Mouse (Mus musculus) cerebellum, adult 2 months (tissue): ENCODE measurements around the gene Tlcd2. TPM values are rescaled to one million over a fixed set of nuclear protein-coding genes. Genes with fewer than 3 reads are reported as not detected.
A peak's percentile ranks its signal among the peaks of the same experiment; 100 is the strongest.

Source experiments
- DNase-seq, 2 experiments: peaks; one replicate each; pipeline ENCODE4 v3.0.0; 2021
- H3K27ac ChIP-seq: fragments of 200-500 bp; 2 replicates; pipeline ENCODE4 v1.5.1; 2012; ENCODE audit warnings: low read length, control low read depth, inconsistent platforms; ENCODE audit not compliant: insufficient read depth
- H3K27me3 ChIP-seq: fragments of 200-500 bp; 2 replicates; pipeline ENCODE4 v1.6.1; 2012; ENCODE audit warnings: inconsistent platforms, mild to moderate bottlenecking, low read length, moderate library complexity; ENCODE audit not compliant: control insufficient read depth, insufficient read depth
- H3K4me1 ChIP-seq: fragments of 200-500 bp; 2 replicates; pipeline ENCODE4 v1.6.1; 2011; ENCODE audit warnings: low read length; ENCODE audit not compliant: control insufficient read depth, insufficient read depth
- H3K4me3 ChIP-seq: fragments of 200-500 bp; replicated peaks from 2 replicates; pipeline ENCODE3; 2011; ENCODE audit warnings: mild to moderate bottlenecking, low read depth, low read length, control low read depth; ENCODE audit not compliant: insufficient read depth
- CTCF ChIP-seq: fragments of 200-500 bp; IDR thresholded peaks from 2 replicates; pipeline ENCODE4 v1.5.1; 2011; ENCODE audit warnings: low read depth, mild to moderate bottlenecking, control low read depth, low read length, moderate library complexity, borderline replicate concordance; ENCODE audit not compliant: insufficient read depth
- POLR2A ChIP-seq: fragments of 200-500 bp; IDR thresholded peaks from 2 replicates; pipeline ENCODE4 v1.6.1; 2011; ENCODE audit warnings: low read length, control low read depth, borderline replicate concordance; ENCODE audit not compliant: insufficient read depth
- WGBS: fragments of 180-500 bp; shearing (Covaris S2); methylation state at CpG from one replicate; pipeline ENCODE4 v1.1.7; 2018; 5-methylcytosine and 5-hydroxymethylcytosine counted together
- polyA plus RNA-seq: library from polyadenylated mRNA; depleted of rRNA; stranded (reverse); fragments of >200 nt; gene quantifications from 2 replicates; pipeline ENCODE4 v1.2.3, GENCODE M21; 2012

The Tlcd2 gene
- polyA plus RNA-seq, 1 experiment, result 0.56 TPM

GRCm38 (mm10) chr11:75423091-75423490 is 38.4 kb upstream of the Tlcd2 start:
- no peak overlapping the region for H3K4me3 ChIP-seq
- no peaks in the 10 kb centered on the region for H3K4me1 ChIP-seq
- 93% methylated on average over 3 of the region's 3 CpGs for WGBS
- no peak overlapping the region for H3K27ac ChIP-seq
- TF ChIP-seq CTCF (no peak), POLR2A (no peak)
- H3K27me3 ChIP-seq, result no peaks in the 10 kb centered on the region
- DNase-seq, result no peak

DNA sequence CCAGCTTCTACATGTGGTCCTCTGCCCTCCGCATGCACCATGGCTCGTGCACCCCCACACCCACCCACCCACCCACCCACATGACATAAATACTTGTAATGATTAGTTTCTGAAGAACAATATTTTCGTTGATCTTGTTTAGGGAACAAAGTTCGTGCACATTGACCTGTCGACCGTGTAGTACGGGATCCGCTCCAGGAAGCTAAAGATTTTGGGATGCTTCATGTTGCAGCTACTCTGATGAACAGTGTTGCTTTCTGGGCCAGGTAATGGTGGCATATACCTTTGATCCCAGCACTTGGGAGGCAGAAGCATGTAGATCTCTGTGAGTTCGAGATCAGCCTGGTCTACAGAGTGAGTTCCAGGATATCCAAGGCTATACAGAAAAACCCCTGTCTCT is 37.5 kb upstream of the Tlcd2 start:
- Histone ChIP-seq H3K4me3 (no peak overlapping the region), H3K27ac (no peak overlapping the region), H3K4me1 (no peaks in the 10 kb centered on the region), H3K27me3 (no peaks in the 10 kb centered on the region)
- 89% methylated on average over 9 of the region's 9 CpGs for WGBS
- TF ChIP-seq POLR2A (no peak), CTCF (no peak)
- no peak for DNase-seq

GRCm38 (mm10) chr11:75424459-75424858 is 37.1 kb upstream of the Tlcd2 start:
- WGBS, result 93% methylated on average over 3 of the region's 3 CpGs
- Histone ChIP-seq H3K4me1 (no peaks in the 10 kb centered on the region), H3K4me3 (no peak overlapping the region), H3K27ac (no peak overlapping the region), H3K27me3 (no peaks in the 10 kb centered on the region)
- DNase-seq, result no peak
- TF ChIP-seq CTCF (no peak), POLR2A (no peak)

- Histone ChIP-seq H3K4me1 (peaks cover 8% of the 10 kb centered on the region), H3K27me3 (no peaks in the 10 kb centered on the region), H3K27ac (no peak overlapping the region), H3K4me3 (no peak overlapping the region)
- WGBS, result 89% methylated on average over 9 of the region's 9 CpGs
- TF ChIP-seq CTCF (no peak), POLR2A (no peak)
- DNase-seq, result no peak
Observed at GRCm38 (mm10) chr11:75429019-75429705, 32.4 kb upstream of the Tlcd2 start.

DNA sequence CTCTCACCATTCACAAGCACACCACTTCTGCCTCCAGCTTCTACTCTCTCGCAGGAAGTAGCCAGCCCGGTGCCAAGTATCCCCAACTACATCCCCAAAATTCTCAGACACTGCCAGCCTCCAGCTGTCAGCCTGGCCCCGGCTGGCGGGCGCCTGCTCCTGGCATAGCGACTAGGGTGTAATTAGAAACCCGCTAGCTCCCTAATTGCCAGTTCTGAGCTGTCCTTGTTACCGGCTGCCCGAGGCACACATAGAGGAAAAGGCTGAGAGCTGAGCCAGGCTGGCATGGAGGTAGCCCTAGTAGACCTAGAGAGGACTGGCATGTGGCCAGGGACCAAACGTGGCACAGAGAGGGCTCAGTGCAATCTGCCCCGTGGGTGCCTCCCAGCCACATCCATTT is 30.2 kb upstream of the Tlcd2 start:
- TF ChIP-seq POLR2A (no peak), CTCF (no peak)
- Histone ChIP-seq H3K4me1 (peaks cover 8% of the 10 kb centered on the region), H3K27ac (no peak overlapping the region), H3K27me3 (no peaks in the 10 kb centered on the region), H3K4me3 (peak overlapping the region; percentile 1)
- peak; percentile 72 to 80 for DNase-seq
- WGBS, result 2% methylated on average over 11 of the region's 11 CpGs

DNA sequence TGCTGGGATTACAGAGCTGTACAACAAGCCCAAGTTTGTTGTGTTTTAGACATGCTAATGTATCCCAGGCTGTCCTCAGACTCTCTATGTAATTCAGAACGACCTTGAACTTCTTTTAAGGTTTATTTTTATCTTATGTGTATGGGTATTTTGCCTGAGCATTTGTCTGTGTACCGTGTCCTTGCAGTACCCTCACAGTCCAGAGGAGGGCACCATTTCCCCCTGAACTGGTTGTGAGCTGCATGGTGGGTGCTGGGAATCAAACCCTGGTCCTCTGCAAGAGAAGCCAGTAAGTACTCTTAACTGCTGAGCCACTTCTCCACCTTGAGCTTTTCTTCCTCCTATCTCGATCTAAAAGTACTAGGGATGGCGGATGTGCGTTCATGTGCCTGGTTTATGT is 27.4 kb upstream of the Tlcd2 start:
- 86% methylated on average over 5 of the region's 5 CpGs for WGBS
- Histone ChIP-seq H3K27ac (no peak overlapping the region), H3K4me1 (peaks cover 8% of the 10 kb centered on the region), H3K27me3 (no peaks in the 10 kb centered on the region), H3K4me3 (no peak overlapping the region)
- TF ChIP-seq CTCF (peak; percentile 19; the same call in 1 of the 2 replicates), POLR2A (no peak)
- no peak for DNase-seq

GRCm38 (mm10) chr11:75438194-75438593 is 23.3 kb upstream of the Tlcd2 start:
- Histone ChIP-seq H3K27ac (no peak overlapping the region), H3K27me3 (no peaks in the 10 kb centered on the region), H3K4me3 (no peak overlapping the region), H3K4me1 (peaks cover 5% of the 10 kb centered on the region)
- 91% methylated on average over 13 of the region's 13 CpGs for WGBS
- TF ChIP-seq POLR2A, result no peak
- no peak for TF ChIP-seq CTCF
- DNase-seq, result no peak

GRCm38 (mm10) chr11:75438804-75439203 is 22.7 kb upstream of the Tlcd2 start:
- no peak overlapping the region for H3K4me3 ChIP-seq
- WGBS, result 79% methylated on average over 3 of the region's 3 CpGs
- H3K4me1 ChIP-seq, result peaks cover 5% of the 10 kb centered on the region
- H3K27me3 ChIP-seq, result no peaks in the 10 kb centered on the region
- no peak for DNase-seq
- TF ChIP-seq CTCF (no peak), POLR2A (no peak)
- no peak overlapping the region for H3K27ac ChIP-seq

DNA sequence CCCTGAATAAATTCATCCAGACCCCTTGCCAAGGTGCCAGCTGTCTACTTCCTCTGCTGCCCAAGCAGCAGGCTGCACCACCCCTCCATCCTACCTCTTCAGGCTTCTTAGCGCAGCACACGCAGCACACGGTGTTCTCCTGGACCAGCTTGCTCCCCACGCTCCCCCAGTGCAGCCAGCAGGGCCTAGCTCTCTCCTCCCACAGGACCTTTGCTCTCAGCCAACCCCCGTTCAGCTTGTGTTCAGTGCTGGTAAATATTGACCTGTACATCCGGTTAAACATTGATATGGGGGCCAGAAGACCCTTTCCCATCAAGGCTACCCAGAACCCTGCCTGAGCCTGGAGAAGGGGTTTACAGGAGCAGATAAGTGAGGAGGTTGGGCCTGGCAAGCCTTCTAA is 22.2 kb upstream of the Tlcd2 start, which contains the start of gene Serpinf2:
TSS of gene Serpinf2 (minus strand) at position 229 of the 400 bp plus-strand sequence.
- no peak for DNase-seq
- Histone ChIP-seq H3K4me3 (no peak within 1 kb of the TSS), H3K4me1 (peaks cover 5% of the 10 kb centered on the region), H3K27me3 (no peaks in the 10 kb centered on the region), H3K27ac (no peak within 1 kb of the TSS)
- 42% methylated on average over 6 of the region's 6 CpGs for whole genome bisulfite sequencing
- TF ChIP-seq POLR2A (no peak), CTCF (no peak)
